In genomic region chr4:73781061-73781460, GRCm38 (mm10) we compare ENCODE assay signal across 23 mouse cellular contexts. TPM values are rescaled to one million over a fixed set of nuclear protein-coding genes. Genes with fewer than 3 reads are reported as not detected.
"Had no signal": no experiment of that assay in that cellular context is flagged by ENCODE, and none has a peak within 500 bp of the region (broad histone marks: within the 10 kb centered on the region; RNA-seq: fewer than 3 reads in every experiment).

No protein-coding gene starts in this region.

- DNase-seq: kidney, adult 11 months; kidney, adult 8-10 months; kidney, postnatal 10 days; kidney, postnatal 36 days; layer of hippocampus, postnatal 36 days; lung, embryonic 14.5 days; right cerebral cortex, adult 18-20 months; right cerebral cortex, postnatal 14 days; right cerebral cortex, postnatal 4 days; thymus, adult 2 months; thymus, postnatal 14 days; thymus, postnatal 4 days had no signal

- H3K4me3 ChIP-seq: kidney, embryonic 15.5 days; left cerebral cortex, adult 2 months; liver, embryonic 12.5 days; liver, embryonic 15.5 days; midbrain, embryonic 12.5 days; midbrain, embryonic 15.5 days; neural tube, embryonic 12.5 days; neural tube, embryonic 15.5 days had no signal

- H3K27me3 ChIP-seq: kidney, embryonic 15.5 days; liver, embryonic 12.5 days; liver, embryonic 15.5 days; midbrain, embryonic 12.5 days; midbrain, embryonic 15.5 days; neural tube, embryonic 12.5 days; neural tube, embryonic 15.5 days had no signal

- H3K27ac ChIP-seq: kidney, embryonic 15.5 days; left cerebral cortex, adult 2 months; liver, embryonic 12.5 days; liver, embryonic 15.5 days; macrophage; midbrain, embryonic 12.5 days; midbrain, embryonic 15.5 days; neural tube, embryonic 12.5 days; neural tube, embryonic 15.5 days; stomach, postnatal 0 days had no signal

- H3K9ac ChIP-seq: kidney, embryonic 15.5 days; liver, embryonic 12.5 days; liver, embryonic 15.5 days; lung, embryonic 14.5 days; midbrain, embryonic 12.5 days; midbrain, embryonic 15.5 days; neural tube, embryonic 12.5 days; neural tube, embryonic 15.5 days had no signal

- H3K36me3 ChIP-seq: kidney, embryonic 15.5 days; liver, embryonic 12.5 days; liver, embryonic 15.5 days; midbrain, embryonic 12.5 days; midbrain, embryonic 15.5 days; neural tube, embryonic 12.5 days; neural tube, embryonic 15.5 days had no signal

- H3K4me1 ChIP-seq: kidney, embryonic 15.5 days; liver, embryonic 12.5 days; liver, embryonic 15.5 days; midbrain, embryonic 12.5 days; midbrain, embryonic 15.5 days; neural tube, embryonic 12.5 days; neural tube, embryonic 15.5 days had no signal

RNA-seq across cellular contexts. Expression of gene Rasef, which starts 9.7 kb away (rescaled TPM):
- total RNA-seq: megakaryocyte, adult 5-6 weeks had no signal
- polyA plus RNA-seq: liver, embryonic 12.5 days; macrophage had no signal
